Mouse (Mus musculus): ENCODE results near the gene Galnt10. TPM values are rescaled to one million over a fixed set of nuclear protein-coding genes. Genes with fewer than 3 reads are reported as not detected.

Galnt10 gene
- polyA plus RNA-seq, 1 experiment = 7.8 TPM

GRCm38 (mm10) chr11:57833296-57833977, 188.2 kb downstream of the Galnt10 start:
- no peaks in the 10 kb centered on the region for H3K4me1 ChIP-seq (ENCODE audit: control insufficient read depth)
- no peaks in the 10 kb centered on the region for H3K36me3 ChIP-seq (ENCODE audit: control insufficient read depth)
- H3K27me3 ChIP-seq (ENCODE audit: control insufficient read depth) = peaks cover 100% of the 10 kb centered on the region
- TF ChIP-seq TAL1 (IDR thresholded peaks at IDR 0.05; ENCODE audit: low read length) (no peak), GATA1 (IDR thresholded peaks at IDR 0.05; ENCODE audit: low read length) (no peak)
- H3K9me3 ChIP-seq (ENCODE audit: control insufficient read depth, low read length) = peaks cover 5% of the 10 kb centered on the region; the same call in 1 of the 2 replicates
- no peak overlapping the region for H3K4me3 ChIP-seq (replicated peaks)

GRCm38 (mm10) chr11:57834031-57834430, 188.8 kb downstream of the Galnt10 start:
- H3K27me3 ChIP-seq (ENCODE audit: control insufficient read depth) = peaks cover 100% of the 10 kb centered on the region
- TF ChIP-seq GATA1 (IDR thresholded peaks at IDR 0.05; ENCODE audit: low read length) (no peak), TAL1 (IDR thresholded peaks at IDR 0.05; ENCODE audit: low read length) (no peak)
- H3K36me3 ChIP-seq (ENCODE audit: control insufficient read depth) = no peaks in the 10 kb centered on the region
- no peaks in the 10 kb centered on the region for H3K4me1 ChIP-seq (ENCODE audit: control insufficient read depth)
- no peak overlapping the region for H3K4me3 ChIP-seq (replicated peaks)
- peaks cover 5% of the 10 kb centered on the region; the same call in 1 of the 2 replicates for H3K9me3 ChIP-seq (ENCODE audit: control insufficient read depth, low read length)

DNA sequence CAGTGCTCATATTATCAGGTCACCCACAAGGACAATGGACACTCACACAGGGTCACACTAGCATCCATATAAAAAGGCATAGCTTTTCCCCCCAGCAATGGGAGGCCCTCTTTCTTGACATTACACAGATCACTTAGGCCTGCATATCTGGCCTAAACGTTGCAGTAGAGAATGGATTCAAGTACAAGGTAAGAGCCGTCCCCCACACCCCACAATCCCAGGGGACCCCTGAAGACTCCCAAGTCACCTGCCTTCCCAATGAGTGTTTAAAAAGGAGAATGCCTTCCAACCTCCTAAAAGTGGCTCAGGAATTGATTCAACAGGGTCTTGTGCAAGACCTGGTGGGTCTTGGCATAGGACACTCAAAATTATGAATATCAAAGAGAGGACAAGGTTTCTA, 190.1 kb downstream of the Galnt10 start:
- TF ChIP-seq GATA1 (IDR thresholded peaks at IDR 0.05; ENCODE audit: low read length) (no peak), TAL1 (IDR thresholded peaks at IDR 0.05; ENCODE audit: low read length) (no peak)
- Histone ChIP-seq H3K9me3 (ENCODE audit: control insufficient read depth, low read length) (peaks cover 3% of the 10 kb centered on the region; the same call in 1 of the 2 replicates), H3K4me1 (ENCODE audit: control insufficient read depth) (no peaks in the 10 kb centered on the region), H3K4me3 (replicated peaks) (no peak overlapping the region), H3K27me3 (ENCODE audit: control insufficient read depth) (peaks cover 100% of the 10 kb centered on the region), H3K36me3 (ENCODE audit: control insufficient read depth) (no peaks in the 10 kb centered on the region)

DNA sequence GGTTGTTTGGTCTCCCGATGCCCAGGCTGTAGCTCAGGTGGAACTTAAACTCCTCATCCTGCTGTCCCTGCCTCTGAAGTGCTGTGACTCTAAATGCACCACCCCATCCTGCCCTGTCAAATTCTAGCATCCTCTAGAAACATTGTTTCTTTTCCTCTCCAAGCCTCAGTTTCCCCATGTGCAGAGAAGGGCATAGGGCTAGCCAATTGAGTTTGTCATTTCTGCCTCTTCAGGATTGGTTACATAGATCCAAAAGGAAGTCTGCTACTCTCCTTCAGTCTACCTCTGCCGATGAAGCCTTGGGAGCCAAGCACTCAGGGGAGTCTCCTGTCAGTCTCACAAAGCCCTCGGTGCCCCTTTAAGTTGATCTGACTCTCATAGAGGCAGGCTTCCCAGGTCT, 190.7 kb downstream of the Galnt10 start:
- H3K36me3 ChIP-seq (ENCODE audit: control insufficient read depth) = no peaks in the 10 kb centered on the region
- H3K4me3 ChIP-seq (replicated peaks) = no peak overlapping the region
- no peaks in the 10 kb centered on the region for H3K4me1 ChIP-seq (ENCODE audit: control insufficient read depth)
- H3K9me3 ChIP-seq (ENCODE audit: control insufficient read depth, low read length) = peaks cover 3% of the 10 kb centered on the region; the same call in 1 of the 2 replicates
- TF ChIP-seq GATA1 (IDR thresholded peaks at IDR 0.05; ENCODE audit: low read length) (no peak), TAL1 (IDR thresholded peaks at IDR 0.05; ENCODE audit: low read length) (no peak)
- H3K27me3 ChIP-seq (ENCODE audit: control insufficient read depth) = peaks cover 100% of the 10 kb centered on the region

GRCm38 (mm10) chr11:57836401-57836800, 191.2 kb downstream of the Galnt10 start:
- H3K9me3 ChIP-seq (ENCODE audit: control insufficient read depth, low read length) = peaks cover 2% of the 10 kb centered on the region; the same call in 1 of the 2 replicates
- peaks cover 100% of the 10 kb centered on the region for H3K27me3 ChIP-seq (ENCODE audit: control insufficient read depth)
- no peaks in the 10 kb centered on the region for H3K4me1 ChIP-seq (ENCODE audit: control insufficient read depth)
- H3K36me3 ChIP-seq (ENCODE audit: control insufficient read depth) = no peaks in the 10 kb centered on the region
- TF ChIP-seq TAL1 (IDR thresholded peaks at IDR 0.05; ENCODE audit: low read length) (no peak), GATA1 (IDR thresholded peaks at IDR 0.05; ENCODE audit: low read length) (no peak)
- no peak overlapping the region for H3K4me3 ChIP-seq (replicated peaks)

Other genes starting within 250 kb of the Galnt10 start
- gene Fam114a2, start 126.8 kb upstream of the Galnt10 start, polyA plus RNA-seq (2012) = 0.27 and 0.41 TPM in 2 replicates
- gene Mfap3, start 126.8 kb upstream of the Galnt10 start, polyA plus RNA-seq (2012) = 0.02 and 0.05 TPM in 2 replicates
- gene Sap30l, start 156.2 kb downstream of the Galnt10 start, polyA plus RNA-seq (2012) = 2.8 and 3.1 TPM in 2 replicates
- gene Hand1, start 187.4 kb downstream of the Galnt10 start, polyA plus RNA-seq (2012) = not detected in 2 replicates

All from erythroblast, embryonic 14.5 days (primary cell).